Mouse (Mus musculus) lung, adult 2 months (tissue): ENCODE results near the gene 1700092M07Rik. TPM values are rescaled to one million over a fixed set of nuclear protein-coding genes. Genes with fewer than 3 reads are reported as not detected.
"Not testable (repeated sequence)": the region's sequence is repeated elsewhere in the genome, so short reads cannot be mapped to it uniquely, and the experiment has no call there.

Experiments used
- DNase-seq: peaks from one replicate; pipeline ENCODE4 v3.0.0; 2022
- H3K4me1 ChIP-seq: fragments of 200-500 bp; 2 replicates; pipeline ENCODE4 v1.6.1; 2011; ENCODE audit warnings: low read length; ENCODE audit not compliant: control insufficient read depth, insufficient read depth
- H3K4me3 ChIP-seq: fragments of 200-500 bp; replicated peaks from 2 replicates; pipeline ENCODE3; 2011; ENCODE audit warnings: low read depth, mild to moderate bottlenecking, control low read depth, low read length; ENCODE audit errors: extremely low read depth
- CTCF ChIP-seq: fragments of 200-500 bp; IDR thresholded peaks from 2 replicates; pipeline ENCODE4 v1.5.1; 2011; ENCODE audit warnings: mild to moderate bottlenecking, low read length, control low read depth; ENCODE audit not compliant: insufficient read depth
- POLR2A ChIP-seq: fragments of 200-500 bp; IDR thresholded peaks from 2 replicates; pipeline ENCODE4 v1.6.1; 2011; ENCODE audit warnings: low read depth, mild to moderate bottlenecking, control low read depth, low read length, borderline replicate concordance; ENCODE audit errors: extremely low read depth
- WGBS: fragments of 180-500 bp; shearing (Covaris S2); methylation state at CpG from one replicate; pipeline ENCODE4 v1.1.7; 2018; 5-methylcytosine and 5-hydroxymethylcytosine counted together
- polyA plus RNA-seq: library from polyadenylated mRNA; depleted of rRNA; stranded (reverse); fragments of >200 nt; gene quantifications from 2 replicates; pipeline ENCODE4 v1.2.3, GENCODE M21; 2012

1700092M07Rik gene
- polyA plus RNA-seq, 1 experiment: not detected

- DNase-seq: no peak
- 1% methylated on average over 20 of the region's 20 CpGs for WGBS
- Histone ChIP-seq H3K4me3 (peak overlapping the region; percentile 80), H3K4me1 (no peaks in the 10 kb centered on the region; the same call in none of the 2 replicates)
- TF ChIP-seq POLR2A (no peak), CTCF (no peak)
Observed at GRCm38 (mm10) chr19:8723574-8724346, 16.8 kb upstream of the 1700092M07Rik start.

GRCm38 (mm10) chr19:8724392-8724791 is 16.1 kb upstream of the 1700092M07Rik start:
- TF ChIP-seq POLR2A (no peak), CTCF (no peak)
- 8% methylated on average over 2 of the region's 2 CpGs for WGBS
- Histone ChIP-seq H3K4me1 (no peaks in the 10 kb centered on the region; the same call in none of the 2 replicates), H3K4me3 (peak overlapping the region; percentile 38)
- no peak for DNase-seq

GRCm38 (mm10) chr19:8725081-8725613 is 15.4 kb upstream of the 1700092M07Rik start:
- H3K4me3 ChIP-seq: no peak overlapping the region
- 48% methylated on average over 4 of the region's 4 CpGs for WGBS
- DNase-seq: no peak
- TF ChIP-seq CTCF (no peak), POLR2A (no peak)
- no peaks in the 10 kb centered on the region; the same call in none of the 2 replicates for H3K4me1 ChIP-seq

- Histone ChIP-seq H3K4me1 (no peaks in the 10 kb centered on the region; the same call in none of the 2 replicates), H3K4me3 (no peak overlapping the region)
- TF ChIP-seq CTCF: no peak
- TF ChIP-seq POLR2A: no peak
- no peak for DNase-seq
- WGBS: 59% methylated on average over 3 of the region's 3 CpGs
Observed at GRCm38 (mm10) chr19:8726609-8727390, 13.7 kb upstream of the 1700092M07Rik start.

- 38% methylated on average over 5 of the region's 5 CpGs for WGBS
- no peak for DNase-seq
- H3K4me1 ChIP-seq: no peaks in the 10 kb centered on the region; the same call in none of the 2 replicates
- no peak for TF ChIP-seq CTCF
- no peak for TF ChIP-seq POLR2A
- no peak overlapping the region for H3K4me3 ChIP-seq
Observed at GRCm38 (mm10) chr19:8727495-8728114, 12.9 kb upstream of the 1700092M07Rik start.

- not testable (repeated sequence) for H3K4me3 ChIP-seq, DNase-seq, H3K4me1 ChIP-seq
- 41% methylated on average over 3 of the region's 3 CpGs for WGBS
Observed at GRCm38 (mm10) chr19:8728335-8729099, 12.0 kb upstream of the 1700092M07Rik start.

GRCm38 (mm10) chr19:8734334-8734733 is 6.2 kb upstream of the 1700092M07Rik start:
- Histone ChIP-seq H3K4me1 (no peaks in the 10 kb centered on the region), H3K4me3 (no peak overlapping the region)
- TF ChIP-seq POLR2A (no peak), CTCF (no peak)
- WGBS: 53% methylated on average over 3 of the region's 3 CpGs
- no peak for DNase-seq

GRCm38 (mm10) chr19:8735389-8736159 is 4.9 kb upstream of the 1700092M07Rik start, which contains the start of gene Wdr74:
Gene Wdr74 (plus strand): TSS chr19:8735827.
- TF ChIP-seq POLR2A (peak; percentile 89), CTCF (no peak)
- Histone ChIP-seq H3K4me3 (peak within 1 kb of the TSS; percentile 97), H3K4me1 (peaks cover 1% of the 10 kb centered on the region)
- under 1% methylated on average over 32 of the region's 32 CpGs for WGBS
- DNase-seq: peak; percentile 92
